Mouse (Mus musculus) 3T3-L1 (cell line): ENCODE measurements at regions not wholly inside any gene's neighbourhood (a gene's known extent, or its start where the extent isn't known, plus 50 kb on each side); places are given as distances from the start of the nearest gene placed in this dataset.
"Not testable (repeated sequence)": the region's sequence is repeated elsewhere in the genome, so short reads cannot be mapped to it uniquely, and the experiment has no call there.

Experiments used
- DNase-seq: peaks from one replicate; pipeline ENCODE4 v3.0.0-alpha.2; 2015; ENCODE audit warnings: low read depth, low spot score

DNA sequence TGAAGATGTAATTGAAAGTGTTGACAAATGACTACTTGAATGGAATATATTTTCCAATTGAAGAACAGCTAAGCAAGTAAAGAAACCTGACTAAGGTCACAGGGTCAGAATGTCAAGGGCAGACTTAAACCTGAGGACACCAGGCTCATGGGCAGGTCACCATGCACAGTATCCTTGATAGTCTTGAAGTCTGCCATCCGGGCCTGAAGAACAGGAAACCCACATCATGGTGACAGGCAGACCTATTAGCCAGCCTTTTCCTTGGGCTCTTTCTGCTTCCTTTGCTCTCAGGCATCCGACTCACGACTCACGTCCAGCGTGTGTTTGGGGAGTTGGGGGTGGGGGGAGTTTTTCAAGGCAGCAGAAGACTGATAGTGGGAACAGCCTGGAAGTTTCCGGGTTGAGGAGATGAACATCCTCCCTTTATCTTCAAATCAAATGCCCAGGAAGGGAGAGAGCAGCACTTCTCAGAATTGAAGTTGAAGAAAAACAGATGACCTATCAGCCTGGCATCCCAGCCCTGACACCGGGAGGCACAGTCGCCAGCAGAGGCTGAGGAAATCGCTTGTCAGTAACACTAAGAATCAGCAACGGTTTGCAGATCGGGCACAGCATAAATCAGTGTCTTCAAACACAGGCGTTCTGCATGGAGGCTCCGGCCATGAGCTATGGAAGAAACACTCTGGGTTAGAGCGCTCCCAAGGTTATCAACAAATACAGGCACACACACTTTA is 163.5 kb downstream of the Opa1 start:
- DNase-seq: peak; percentile 32

- no peak for DNase-seq
Measured at GRCm38 (mm10) chr16:29745486-29745885, 166.4 kb downstream of the Opa1 start.

DNA sequence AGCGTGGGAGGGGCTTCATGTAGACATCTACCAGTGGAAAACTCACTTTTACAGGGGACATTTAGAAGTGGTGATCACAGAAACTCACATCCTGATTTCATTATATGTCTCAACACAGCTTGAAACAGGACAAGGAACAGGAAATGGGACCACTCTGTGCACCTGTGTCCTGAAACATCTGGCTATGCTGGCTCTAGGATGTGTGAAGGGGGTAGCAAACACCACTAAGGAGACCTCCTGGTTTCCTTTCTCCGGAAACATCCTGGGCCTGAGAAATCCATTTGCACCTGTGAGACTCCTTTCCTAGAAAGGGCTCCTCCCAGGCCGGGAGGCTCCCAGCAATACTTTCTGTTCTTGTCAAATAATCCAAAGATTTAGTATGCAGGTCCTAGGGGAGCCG is 167.1 kb downstream of the Opa1 start:
- no peak for DNase-seq

- no peak for DNase-seq
Measured at GRCm38 (mm10) chr16:29749167-29749566, 170.0 kb downstream of the Opa1 start.

- no peak for DNase-seq
Measured at GRCm38 (mm10) chr16:29754579-29755199, 175.6 kb downstream of the Opa1 start.

DNA sequence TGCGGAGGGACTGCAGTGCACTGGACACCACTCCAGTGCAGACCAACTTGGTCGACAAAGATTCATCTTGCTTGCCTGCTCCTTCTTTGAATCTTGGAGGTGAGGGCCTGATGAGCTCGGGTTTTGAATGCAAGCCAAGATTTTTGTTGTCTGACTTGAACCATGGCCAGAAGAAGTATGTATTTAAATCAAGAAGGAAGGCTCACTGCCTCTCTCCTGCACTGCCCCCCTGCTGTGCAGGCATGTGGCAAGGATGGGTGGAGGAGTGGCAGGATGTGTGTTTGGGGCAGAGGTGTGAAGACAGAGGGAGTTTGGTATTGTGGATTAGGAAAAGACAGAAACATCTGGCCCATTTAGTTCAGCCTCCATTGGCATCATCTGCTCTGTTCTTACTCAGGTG is 179.1 kb downstream of the Opa1 start:
- no peak for DNase-seq

- DNase-seq: no peak
Measured at GRCm38 (mm10) chr16:29759416-29759815, 180.3 kb downstream of the Opa1 start.

DNA sequence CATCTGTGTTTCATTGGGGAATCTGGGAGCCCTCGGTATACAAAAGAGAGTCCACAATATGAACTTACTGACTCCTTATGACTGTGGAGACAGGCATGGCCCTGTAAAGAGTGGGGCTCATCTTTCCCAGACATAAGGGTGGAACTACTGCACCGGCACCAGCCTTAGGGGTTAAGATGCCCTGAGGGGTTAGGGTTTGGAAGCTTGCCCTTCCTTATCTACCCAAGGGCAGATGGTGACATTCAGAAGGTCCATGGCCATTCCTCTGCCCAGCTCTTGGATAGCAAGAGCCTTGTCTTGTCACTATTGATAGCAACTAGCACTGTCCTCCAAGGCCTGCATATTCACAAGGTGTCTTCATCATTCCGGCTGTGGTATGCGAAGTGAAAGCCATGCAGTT is 181.5 kb downstream of the Opa1 start:
- DNase-seq: no peak

DNA sequence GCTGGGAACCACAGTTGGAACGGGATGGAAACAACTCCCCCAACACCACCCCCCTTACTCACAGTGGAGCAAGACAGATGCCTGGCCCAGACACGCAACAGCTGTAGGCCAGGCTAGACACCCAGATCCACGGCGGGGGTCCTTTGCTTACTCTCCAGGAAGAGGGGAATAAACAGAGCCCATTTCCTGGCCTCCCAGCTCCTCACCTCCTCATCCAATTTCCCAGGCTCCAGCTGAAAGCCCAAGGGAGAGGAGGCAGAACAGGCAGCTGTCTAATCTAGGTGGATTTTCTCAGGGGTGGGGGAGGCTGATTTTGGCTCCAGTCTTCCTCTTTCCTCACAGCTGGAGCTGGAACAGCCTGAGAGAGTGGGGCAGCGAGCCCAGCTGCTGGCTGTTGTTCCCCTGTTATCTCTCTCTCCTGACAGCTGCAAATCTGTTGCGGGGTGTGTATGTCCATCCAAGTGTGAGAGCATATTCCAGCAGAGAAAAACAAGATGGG is 182.7 kb downstream of the Opa1 start:
- peak; percentile 19 for DNase-seq

DNA sequence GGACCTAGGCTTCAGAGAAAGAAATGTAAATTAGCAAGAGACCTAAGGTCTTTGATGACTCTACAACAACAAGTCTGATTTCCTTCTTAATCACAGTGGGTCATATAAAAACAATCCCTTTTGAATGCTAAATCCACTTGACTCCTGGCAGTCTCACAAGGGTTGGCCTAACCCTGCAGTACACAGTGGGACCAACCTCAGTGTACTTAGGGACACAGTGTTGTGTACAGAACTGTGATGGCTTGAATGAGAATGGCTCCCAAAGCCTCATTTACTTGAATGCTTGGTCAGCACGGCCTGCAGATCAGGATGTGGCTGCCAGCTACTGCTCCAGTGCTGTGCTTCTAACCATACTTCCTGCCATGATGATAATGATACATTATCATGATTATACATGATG is 185.2 kb downstream of the Opa1 start:
- DNase-seq: no peak

DNA sequence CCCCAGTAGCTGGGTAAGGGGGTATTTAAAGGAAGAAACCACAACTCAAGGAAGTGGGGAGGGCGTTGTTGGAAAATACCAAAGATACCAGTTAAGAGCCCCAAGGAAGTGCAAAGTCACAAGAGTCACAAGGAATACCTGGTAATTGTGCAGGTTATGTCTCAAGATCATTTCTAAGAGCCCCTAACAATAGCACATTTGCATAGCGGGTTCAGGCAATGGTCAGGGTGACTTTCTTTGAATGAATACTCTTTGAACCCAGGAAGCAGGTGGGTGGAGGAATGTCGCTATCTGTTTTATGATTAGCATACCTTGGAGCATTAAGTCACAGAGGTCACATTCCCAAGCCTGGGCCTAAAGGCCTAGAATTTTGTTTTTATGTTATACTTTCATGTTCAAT is 186.7 kb downstream of the Opa1 start:
- DNase-seq: not testable (repeated sequence)

DNA sequence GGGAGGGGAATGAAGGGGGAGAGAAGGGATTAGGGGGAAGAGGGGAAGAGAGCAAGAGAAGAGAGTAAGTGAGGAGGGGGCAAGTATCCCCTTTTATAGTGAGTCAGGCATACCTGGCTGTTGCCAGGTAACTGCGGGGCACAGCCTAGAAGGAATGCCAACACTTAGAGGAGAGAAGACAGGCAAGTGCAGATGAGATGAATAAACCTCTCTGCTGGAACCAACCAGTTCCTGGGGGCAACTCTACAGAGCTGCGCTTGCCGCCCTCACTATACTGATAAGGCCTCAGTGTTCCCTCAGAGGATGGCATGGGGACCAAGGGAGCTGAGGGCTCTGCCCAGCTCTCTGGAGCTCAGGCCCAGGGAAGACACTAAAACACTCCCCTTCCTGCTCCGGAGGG is 192.2 kb downstream of the Opa1 start:
- no peak for DNase-seq

DNA sequence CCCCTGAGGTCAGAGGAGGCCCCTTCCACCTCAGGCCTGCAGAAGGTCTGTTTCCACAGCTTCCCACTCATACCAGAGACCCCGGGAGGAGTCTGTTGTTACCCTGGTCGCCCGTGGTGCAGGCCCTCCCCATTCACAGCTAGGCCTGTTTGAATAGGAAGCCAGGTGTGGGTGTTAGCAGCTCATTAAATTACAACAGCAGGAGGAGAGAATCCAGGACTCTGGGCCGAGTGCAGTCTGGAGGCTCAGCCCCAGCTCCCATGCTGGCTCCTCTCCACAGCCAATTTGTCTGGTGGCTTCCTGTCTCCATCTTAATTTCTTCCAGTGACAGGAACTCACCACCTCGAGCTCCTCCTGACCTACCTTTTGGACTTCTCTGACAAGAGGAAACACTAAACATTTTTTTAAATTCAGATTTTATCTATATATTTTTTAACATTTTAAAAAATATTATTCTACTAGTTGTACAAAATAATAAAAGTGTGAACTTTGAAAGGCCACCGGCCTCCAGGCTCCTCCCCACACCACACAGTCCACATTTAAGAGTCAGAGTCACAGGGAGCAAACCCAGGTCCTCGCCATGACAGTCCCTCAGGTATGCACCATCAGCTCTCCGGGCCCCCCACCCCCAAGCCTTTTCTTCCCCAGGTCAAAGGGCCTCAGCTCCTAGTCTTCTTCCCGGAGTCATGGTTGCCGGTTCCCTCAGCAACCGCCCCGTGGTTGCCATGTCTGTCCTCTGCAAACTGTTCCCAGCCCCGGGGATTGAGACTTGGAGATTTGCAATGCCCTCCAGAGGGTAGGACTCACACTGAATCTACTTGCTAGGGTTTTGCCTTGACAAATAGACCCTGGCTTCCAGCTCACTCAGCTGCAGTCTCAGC is 192.8 kb downstream of the Opa1 start:
- DNase-seq: no peak

GRCm38 (mm10) chr16:29772609-29772988 is 193.5 kb downstream of the Opa1 start:
- DNase-seq: no peak

DNA sequence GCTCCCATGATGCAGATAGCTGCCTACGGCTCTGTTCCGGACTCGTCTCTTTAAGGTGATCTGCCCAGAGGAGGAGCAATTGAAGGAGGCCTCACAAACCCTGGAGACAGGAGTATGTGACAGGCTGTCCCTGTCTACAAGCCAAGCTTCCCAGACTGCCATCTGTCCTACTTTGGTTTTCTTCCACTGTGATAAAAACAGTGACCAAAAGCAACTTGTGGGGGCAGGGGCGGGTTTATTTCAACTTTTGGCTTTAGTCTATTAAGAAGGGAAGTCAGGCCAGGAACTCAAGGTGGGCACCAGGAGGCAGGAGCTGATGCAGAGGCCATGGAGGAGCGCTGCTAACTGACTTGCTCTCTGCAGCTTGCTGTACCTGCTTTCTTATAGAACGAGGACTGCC is 193.9 kb downstream of the Opa1 start:
- no peak for DNase-seq

- no peak for DNase-seq
Measured at GRCm38 (mm10) chr16:29774949-29775348, 195.8 kb downstream of the Opa1 start.

- DNase-seq: no peak
Measured at GRCm38 (mm10) chr16:29775879-29776278, 196.7 kb downstream of the Opa1 start.

DNA sequence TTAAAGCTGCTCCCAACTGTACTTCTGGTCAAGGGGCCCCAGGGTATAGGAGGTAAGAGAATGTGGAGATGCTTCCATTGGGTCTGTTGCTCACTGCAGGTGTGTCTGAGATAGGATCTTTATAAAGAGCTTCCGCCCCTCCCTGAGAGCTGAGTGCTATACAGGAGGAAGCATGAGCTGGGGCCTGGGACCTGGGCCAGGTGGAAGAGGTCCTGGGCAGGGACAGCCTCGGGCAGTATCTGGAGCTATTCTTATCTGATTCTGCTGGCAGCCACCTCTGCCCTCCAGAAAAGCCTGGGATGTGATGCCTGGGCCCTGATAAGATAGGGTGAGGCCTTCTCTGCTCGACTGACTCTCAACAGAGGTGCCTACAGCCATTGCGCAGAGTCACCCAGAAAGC is 203.3 kb downstream of the Opa1 start:
- DNase-seq: no peak

DNA sequence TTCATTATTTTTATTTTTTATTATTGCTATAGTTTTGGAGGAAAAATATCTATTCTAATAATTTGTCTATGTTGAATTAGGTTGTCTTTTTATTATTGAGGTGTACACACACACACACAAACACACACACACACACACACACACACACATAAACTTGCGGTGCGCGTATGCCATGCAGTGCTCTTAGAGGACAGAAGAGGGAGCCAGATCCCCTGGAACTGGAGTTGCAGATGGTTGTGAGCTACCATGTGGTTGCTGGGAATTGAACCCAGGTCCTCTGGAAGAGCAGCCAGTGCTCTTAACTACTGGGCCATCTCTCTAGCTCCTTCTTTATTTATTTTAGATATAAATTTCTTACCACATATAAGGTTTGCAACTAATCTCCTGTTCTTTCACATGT is 206.0 kb downstream of the Opa1 start:
- DNase-seq: no peak

- DNase-seq: no peak
Measured at GRCm38 (mm10) chr16:29786540-29786939, 207.4 kb downstream of the Opa1 start.

GRCm38 (mm10) chr16:29787633-29788511 is 208.7 kb downstream of the Opa1 start:
- DNase-seq: peak; percentile 59
